15 mouse cellular contexts compared by ENCODE assay signal in genomic region chr10:8465216-8465615, GRCm38 (mm10).
"Had no signal": no experiment of that assay in that cellular context is flagged by ENCODE, and none has a peak within 500 bp of the region (broad histone marks: within the 10 kb centered on the region; RNA-seq: fewer than 3 reads in every experiment).

No protein-coding gene starts in this region.

- H3K36me3 ChIP-seq: neural tube, embryonic 15.5 days; stomach, embryonic 15.5 days had no signal

- H3K27me3 ChIP-seq: neural tube, embryonic 15.5 days; stomach, embryonic 15.5 days had no signal

- H3K27ac ChIP-seq: neural tube, embryonic 15.5 days; stomach, embryonic 15.5 days; stomach, postnatal 0 days had no signal

- H3K9ac ChIP-seq: neural tube, embryonic 15.5 days; stomach, embryonic 15.5 days had no signal

- H3K4me2 ChIP-seq: neural tube, embryonic 15.5 days; stomach, embryonic 15.5 days had no signal

- H3K4me3 ChIP-seq: neural tube, embryonic 15.5 days; stomach, embryonic 15.5 days had no signal

- DNase-seq: retina, postnatal 1 day; right cerebral cortex, adult 18-20 months; right cerebral cortex, postnatal 14 days; right cerebral cortex, postnatal 25 days; right cerebral cortex, postnatal 4 days; spleen, adult 18-20 months; thymus, adult 18-20 months; thymus, adult 2 months; thymus, postnatal 14 days; thymus, postnatal 25 days; thymus, postnatal 36 days; thymus, postnatal 4 days had no signal

- H3K9me3 ChIP-seq: neural tube, embryonic 15.5 days; stomach, embryonic 15.5 days had no signal
